Mouse (Mus musculus) left cerebral cortex, postnatal 10 days (tissue): ENCODE measurements at regions not wholly inside any gene's neighbourhood (a gene's known extent, or its start where the extent isn't known, plus 50 kb on each side); places are given as distances from the start of the nearest gene placed in this dataset.

Experiments
- DNase-seq, 2 experiments: peaks; one replicate each; pipeline ENCODE4 v3.0.0; 2021 to 2022; ENCODE audit warnings: low spot score in 2 of 2, mixed read lengths in 1 of 2; ENCODE audit errors: extremely low spot score in 1 of 2
- intact Hi-C: fragments of 180-260 bp; cut with DNase I; formaldehyde crosslinking; loops from one replicate; pipeline ENCODE4 v1.15.1; 2025

DNA sequence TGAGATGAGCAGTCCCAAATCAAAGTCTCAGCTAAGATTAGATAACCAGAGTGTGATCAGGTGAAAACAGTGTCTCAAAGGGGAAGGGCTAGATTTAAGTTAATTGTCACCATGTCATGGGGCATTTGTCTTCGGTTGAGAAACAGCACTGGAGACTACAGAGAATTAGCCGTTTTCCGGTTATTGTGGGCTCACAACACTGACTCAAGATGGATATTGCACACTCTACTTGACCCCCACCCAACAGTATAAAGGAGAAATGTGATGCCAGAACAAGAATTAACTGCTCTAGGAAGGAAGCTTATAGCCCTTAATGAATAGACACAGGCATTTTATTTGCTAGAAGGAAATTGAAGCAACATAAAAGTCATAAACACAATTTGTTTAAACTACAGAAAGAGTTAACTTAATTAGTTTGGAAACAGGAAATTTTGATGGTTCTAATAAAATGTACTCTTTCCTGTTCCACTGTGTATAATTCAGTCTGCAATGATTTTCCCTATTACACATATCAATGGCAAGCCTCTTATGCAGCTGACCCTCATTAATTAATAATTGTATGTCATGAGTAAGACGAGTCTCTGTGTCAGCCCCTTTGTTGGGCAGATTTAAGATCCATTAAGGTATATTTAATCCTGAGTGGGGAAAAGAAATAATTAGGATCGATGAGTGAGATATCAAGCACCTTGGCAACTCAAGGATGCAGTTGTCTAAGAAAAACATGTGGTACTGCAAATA, 277.4 kb upstream of the Tmeff2 start:
- no peak for DNase-seq
- intact Hi-C loops, result no loop called here

DNA sequence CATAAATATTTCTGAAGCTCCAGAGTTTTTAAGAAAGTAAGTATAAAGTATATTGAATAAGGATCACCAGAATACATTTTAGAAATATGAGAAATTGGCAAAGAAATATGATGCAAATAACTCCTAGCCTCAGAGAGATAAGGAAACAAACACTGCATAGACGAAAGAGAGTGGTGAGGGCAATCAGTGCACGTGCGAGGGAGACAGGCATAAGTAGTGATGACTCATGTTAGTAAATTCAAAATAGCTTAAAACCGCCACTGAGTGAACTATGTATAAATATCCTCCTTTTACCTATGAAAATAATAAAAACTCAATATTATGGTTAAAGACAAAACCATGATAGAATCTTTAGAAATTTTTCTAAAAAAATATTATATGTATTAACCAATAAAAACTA, 271.4 kb upstream of the Tmeff2 start:
- intact Hi-C loops, result no loop called here
- DNase-seq, result no peak

DNA sequence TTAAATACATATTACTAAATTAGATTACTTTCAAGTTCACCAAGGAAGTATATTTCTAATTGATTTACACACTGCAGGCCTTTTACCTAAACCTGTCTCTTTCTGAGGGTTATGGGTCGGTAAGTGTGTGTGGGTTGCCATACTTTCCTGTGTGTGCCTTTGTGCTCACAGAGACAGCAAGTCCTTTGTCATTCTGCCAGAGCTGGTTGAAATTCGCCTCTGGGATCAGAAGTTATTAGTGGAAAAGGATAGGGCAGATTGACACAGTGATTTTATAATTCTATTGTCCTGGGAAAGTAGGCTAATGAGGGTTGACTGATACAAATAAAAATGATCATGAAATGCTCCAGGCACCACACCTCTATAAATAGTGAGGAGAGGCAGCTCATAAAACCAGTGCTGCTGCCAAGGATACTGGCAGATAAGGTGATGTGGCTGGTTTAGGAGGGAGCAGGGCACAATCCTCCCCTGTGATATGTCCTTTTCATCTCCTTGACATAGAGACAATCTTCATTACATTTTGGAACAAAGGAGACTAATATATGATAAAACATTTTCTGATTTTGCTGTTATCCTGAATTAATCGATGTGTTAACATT, 270.9 kb upstream of the Tmeff2 start:
- intact Hi-C loops, result no loop called here
- DNase-seq, result no peak

DNA sequence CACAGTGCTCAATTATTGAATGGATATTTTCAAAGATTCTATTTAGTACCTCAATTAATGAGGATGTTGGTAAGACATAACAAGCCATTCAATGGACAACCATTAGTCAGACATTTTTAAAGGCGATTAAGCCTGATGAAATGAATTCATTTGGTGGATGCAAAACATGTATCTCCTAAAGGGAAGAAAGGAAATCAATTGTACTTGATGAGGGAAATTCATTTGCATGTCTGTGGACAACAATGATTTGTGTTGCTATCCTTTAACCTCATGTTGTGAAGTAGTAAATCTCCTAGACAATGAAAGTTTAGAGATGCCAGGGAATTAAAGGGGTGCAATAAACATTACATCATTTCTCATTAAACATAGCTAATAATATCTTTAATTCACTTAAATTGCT, 262.5 kb upstream of the Tmeff2 start:
- intact Hi-C loops, result no loop called here
- no peak for DNase-seq

DNA sequence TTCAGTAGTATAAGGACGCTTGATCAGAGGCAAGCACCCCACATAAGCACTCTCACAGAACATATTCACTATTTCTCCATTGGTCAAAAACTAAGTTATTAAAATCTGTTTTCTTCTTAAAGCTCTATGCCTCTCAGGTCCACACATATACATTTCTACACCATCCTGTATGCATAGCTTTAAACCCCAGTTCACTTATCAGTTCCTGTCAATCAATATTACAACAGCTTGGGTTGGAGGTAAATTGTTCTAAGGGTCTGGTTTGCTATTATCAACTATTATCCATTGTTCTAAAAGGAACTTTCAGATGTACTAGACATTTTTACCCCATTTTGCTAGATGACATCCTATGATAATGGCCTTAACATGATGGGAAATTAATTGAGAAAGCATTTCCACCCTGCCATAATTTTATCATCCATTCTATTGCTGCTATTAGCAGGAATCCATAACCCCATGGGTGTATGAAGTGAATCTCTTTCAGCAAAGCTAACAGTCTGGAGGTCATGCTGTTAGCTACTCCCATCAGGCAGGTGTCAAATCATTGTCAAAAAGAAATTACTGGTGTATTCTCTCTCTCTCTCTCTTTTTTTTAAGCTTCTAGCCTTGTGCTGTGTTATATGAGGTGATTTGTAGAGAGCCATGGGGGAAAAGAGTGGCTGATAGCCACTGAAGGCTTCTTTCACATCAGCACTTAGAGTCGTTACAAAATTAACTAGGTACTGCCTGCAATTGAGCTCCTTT, 253.3 kb upstream of the Tmeff2 start:
- intact Hi-C loops, result no loop called here
- DNase-seq, result no peak

DNA sequence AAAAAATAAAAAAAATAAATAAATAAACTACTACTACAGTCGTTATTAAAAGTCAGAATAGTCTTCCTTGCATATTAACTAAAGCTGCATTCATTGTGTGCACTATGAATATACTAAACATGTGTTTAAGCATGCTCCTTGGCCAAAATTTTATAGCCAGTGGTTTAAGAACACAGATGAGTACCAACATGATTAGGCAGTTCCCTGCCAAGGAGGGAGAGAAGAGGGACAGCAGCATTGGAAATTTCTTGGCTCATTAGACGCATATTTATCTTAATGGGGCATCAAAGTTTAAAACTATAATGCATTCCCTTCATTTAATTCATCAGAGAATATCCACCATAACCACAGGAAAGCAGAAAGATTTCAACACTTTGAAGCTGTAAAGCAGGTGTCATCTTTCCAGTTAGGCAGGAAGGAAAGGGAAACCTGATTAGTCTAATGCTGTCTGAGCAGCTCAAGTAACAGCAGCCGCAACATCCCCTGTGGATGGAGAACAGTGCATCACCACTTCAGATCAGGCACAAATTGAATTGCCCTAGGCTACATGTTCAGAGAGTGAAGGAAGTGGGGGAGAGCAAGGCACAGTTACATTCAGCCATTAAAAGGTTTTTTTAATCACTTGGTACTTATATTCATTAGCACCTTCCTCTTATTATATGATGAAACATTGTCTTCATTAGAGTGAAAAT, 248.3 kb upstream of the Tmeff2 start:
- no peak for DNase-seq
- intact Hi-C loops, result no loop called here

DNA sequence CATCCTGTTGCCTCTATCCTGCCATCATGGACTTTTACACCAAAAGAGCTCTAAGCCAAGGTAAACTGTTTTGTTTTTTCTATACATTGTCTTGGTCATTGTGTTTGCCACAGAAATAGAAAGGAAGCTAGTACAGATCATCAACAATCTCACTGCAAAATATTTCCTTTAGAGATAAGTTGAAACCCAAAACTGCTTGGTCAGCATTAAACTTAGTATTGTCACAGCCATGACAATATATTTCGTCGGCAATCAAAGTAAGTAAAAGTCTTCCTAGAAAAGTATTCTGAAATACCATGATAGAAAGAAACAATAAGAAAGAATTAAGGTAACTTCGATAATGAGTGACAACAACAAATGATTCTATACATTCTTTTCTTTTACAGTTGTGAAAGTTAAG, 235.3 kb upstream of the Tmeff2 start:
- intact Hi-C loops, result no loop called here
- no peak for DNase-seq

DNA sequence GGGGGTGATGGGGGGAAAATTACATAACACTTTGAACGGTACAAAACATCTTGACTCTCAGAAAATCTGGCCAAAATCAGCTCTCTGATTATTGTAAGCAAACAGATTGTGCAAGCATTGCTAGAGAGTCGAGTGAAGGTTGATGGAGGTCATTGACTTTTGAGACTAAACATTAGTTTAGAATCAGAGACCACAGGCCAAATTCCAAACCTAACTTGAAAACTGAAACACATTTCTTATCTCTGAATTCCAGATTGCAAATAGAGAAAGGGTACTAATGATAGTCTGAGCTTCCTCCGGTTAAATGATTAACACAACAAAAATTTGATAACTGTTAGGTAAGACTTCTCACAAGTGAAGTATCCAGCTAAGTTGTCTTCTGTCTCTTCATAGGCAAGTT, 217.5 kb upstream of the Tmeff2 start:
- intact Hi-C loops, result no loop called here
- no peak for DNase-seq

DNA sequence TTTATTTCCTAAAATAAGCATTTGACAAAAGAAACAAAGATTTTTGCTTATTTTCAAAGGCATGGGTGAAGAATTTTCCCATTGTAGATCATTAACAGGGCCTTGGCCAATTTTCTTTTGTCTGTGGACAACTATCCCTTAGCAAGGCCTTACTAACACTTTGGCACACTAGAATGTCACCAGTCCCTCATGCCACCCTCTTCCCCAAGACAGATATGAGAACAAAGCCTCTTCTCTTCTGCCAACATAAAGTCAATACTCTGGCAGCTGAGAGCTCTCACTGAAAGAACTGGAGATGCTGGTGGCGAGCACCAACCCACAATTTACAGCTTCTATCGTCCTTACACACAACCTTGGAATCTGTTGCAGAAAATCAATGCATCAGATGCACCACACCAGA, 215.1 kb upstream of the Tmeff2 start:
- no peak for DNase-seq
- intact Hi-C loops, result no loop called here

DNA sequence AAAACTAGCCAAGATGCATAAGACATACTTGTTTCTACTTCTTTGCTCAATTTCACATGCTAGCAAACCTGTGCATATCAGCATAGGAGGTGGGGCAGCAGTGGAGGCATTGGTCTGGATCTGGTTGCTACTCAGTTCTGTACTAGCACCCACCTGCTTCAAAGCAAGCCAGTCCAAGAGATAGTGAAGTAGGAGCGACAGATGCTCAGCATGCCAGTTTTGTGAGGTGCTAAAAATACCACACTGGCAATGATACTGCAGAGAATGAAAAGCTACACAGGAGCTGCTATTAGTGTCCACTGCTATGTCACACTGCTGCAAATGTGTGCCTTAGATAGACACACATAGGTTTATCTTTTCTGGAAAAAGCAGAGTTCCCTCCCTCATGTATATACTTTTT, 203.5 kb upstream of the Tmeff2 start:
- intact Hi-C loops, result no loop called here
- no peak for DNase-seq

DNA sequence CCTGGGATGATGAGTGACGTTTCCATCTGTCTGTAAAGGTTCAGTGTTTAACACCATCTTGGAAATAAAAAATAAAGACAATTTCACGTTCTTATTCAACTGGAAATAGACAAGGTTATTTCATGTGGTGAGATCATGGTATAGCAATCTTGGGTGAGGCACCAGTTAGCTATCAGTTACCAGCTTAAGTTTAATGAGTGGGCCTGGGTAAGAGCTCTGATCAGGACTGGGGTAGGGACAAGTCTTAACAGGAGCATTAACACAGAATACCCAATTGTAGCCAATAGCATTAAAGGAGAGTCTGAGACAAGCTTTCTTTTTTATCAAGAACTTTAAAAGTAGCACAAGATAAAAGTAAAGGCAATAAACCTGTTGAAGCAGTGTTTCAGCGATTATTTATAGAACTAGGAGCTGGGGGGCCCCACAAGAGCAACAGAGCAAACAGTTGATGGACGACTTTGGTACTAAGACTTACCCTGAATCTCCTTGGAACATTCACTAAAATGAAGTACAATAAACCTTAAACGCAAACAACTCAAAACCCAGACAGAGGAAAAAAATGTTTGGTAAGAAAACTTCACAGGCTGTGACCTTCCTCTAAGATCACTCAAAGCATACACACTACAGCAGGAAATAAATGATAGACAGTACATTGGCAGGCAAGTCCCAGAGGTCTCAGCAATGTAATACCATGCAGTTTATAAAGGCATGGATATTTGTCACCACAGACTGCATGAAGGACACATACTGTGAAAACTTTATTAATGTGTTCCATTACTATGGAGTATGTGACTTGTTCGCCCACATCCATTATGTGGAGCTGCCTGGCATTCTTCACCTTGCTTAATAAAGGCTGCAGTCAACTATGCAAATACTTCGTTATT, 202.9 kb upstream of the Tmeff2 start:
- intact Hi-C loops, result no loop called here
- DNase-seq, result no peak

DNA sequence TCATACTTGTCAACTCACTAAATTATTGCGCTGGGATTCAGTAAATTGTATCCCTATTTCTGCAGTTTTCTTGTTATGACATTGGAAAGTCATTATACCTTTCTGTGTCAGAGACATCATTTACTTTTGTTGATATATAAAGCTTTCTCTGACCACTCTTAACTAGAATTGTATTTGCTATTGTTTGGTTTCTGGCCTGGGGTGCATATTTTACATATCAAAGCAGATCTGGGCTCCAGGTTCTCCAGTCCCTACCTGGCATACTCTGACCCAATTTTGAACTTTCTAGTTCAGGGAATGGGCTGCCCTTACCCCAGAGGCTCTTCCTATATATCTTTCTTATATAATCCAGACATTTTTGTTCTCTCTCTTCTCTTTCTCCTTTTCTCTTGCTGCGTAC, 195.8 kb upstream of the Tmeff2 start:
- intact Hi-C loops, result no loop called here
- no peak for DNase-seq

DNA sequence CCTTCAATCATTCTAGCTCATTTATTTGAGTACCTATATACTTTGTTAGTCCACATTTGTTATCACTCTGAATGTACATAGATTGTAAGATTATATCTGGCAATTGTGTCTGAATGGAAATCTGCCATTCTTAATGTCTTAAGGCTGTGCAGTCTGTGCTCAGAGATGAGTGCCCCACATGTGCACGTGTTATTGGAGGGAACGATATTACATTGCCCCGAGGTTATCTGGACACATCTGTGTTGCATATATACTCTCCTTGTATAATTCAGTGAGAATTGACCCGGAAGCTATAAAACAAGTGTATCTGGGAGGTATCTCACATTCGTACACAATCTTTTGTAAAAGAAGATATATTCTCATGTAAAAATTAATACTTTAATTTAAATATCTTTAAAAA, 155.4 kb upstream of the Tmeff2 start:
- intact Hi-C loops, result no loop called here
- no peak for DNase-seq

DNA sequence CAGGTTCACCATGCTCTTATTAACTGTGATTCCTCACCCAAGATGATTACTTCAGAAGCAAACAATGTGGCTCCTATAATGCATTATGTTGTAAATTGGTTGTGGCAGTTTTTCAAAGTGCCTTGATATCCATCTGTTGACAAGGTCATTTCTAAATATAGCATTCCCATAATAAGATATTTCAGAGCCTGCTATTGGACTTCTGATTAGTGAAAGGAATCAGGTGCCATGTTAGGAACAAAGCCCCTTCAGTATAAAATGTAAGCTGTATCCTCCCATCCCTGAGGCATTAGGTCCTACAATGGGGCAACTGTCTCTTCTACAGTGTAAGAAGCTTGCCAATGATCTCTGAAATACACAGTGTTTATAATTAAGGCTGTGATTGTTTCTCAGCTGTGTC, 130.2 kb upstream of the Tmeff2 start:
- intact Hi-C loops, result no loop called here

DNA sequence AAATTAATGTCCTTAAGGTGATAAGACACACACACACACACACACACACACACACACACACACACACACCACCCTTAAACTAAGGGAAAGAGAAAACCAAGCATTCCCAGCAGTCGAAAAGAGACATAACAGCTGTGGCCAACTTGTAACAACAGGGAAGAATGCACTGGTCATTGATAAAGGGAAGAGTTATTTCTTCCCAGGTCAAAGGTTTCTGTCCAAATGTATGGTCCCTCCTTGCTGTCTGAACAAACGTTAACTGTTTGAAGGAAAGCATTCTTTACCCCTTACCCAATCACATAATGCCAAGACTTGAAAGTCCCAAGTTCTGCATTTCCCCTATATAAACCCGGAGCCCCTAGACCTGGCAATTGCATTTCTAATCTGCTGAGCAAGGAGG, 105.2 kb upstream of the Tmeff2 start:
- no peak for DNase-seq
- intact Hi-C loops, result no loop called here

More for the DNA sequence above, 130.2 kb upstream of the Tmeff2 start:
- no peak for DNase-seq

DNA sequence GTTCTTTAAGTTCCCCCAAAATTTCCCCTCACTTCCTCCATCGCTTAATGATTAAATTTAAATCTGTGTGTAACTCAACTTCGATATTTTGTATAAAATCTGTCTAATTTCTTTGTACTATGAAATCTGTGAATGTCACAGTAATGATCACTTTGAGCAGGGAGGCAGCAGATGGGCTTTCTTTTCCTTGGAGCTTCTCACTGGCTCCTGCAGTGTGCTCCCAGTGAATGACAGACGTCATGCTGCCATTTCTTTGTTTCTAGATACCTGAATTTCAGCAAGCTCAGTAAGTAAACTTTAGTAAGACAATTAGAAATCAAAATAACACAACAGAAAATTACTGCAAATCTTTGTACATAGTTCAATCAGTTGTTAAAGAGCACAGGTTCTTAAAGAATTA, 102.3 kb upstream of the Tmeff2 start:
- no peak for DNase-seq
- intact Hi-C loops, result no loop called here

DNA sequence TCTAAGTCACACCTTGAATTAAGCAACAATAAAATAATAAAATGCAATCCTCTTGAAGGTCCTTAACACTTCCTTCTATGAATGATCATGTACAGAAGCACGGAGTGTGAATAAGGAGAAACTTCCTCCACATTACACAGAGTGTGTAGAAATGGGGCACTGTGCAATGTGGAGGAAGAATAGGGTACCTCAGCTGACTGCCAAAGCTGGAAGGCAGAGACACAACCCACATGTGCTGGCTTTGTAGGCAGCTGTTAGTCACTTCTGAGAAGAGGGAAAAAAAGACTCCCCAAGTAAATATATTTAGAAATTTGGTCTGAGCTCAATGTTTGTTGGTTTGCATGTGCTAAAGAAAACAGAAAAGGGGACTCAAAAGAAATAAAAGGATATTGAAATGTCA, 94.1 kb upstream of the Tmeff2 start:
- intact Hi-C loops, result no loop called here

DNA sequence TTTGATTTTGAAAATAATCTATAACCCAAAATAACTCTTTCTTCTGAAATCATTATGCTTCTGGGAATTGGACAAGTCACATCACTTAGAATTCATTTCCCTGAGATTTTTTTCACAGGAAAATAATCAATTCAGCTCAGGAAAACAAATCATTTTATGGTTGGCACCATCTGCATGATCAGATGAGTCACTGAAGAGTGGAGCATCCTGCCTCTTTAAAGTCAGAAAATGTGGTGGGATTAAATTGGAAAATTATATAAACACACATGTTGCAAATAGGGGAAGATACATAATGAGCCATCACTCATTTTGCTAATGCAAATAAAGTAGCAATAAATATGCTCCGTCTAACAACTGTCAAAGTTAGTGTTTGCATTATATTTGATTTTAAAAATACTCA, 93.6 kb upstream of the Tmeff2 start:
- intact Hi-C loops, result no loop called here
- DNase-seq, result peak in 1 of 2 experiments; percentile 5

More for the DNA sequence above, 94.1 kb upstream of the Tmeff2 start:
- no peak for DNase-seq

DNA sequence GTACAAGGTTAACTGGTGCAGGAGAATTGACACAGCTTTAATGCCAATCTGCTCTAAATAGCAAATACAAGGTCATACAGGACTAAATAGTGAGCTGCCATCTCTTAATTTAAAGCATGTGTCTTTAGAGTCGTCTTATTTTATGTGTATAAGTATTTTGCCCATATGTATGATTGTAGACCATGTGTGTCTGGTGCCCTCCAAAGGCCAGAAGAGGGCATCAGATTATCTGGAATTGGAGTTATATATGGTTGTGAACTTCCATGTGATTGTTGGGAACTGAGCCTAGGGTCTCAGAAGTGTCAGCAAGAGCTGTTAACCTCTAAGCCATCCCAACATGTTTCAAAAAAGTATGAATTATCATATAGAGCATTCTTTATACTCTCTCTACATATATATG, 68.8 kb upstream of the Tmeff2 start:
- no peak for DNase-seq
- intact Hi-C loops, result no loop called here
